Mouse (Mus musculus) cerebellum, adult 11 months (tissue): ENCODE data around the gene 1700084M14Rik.
"Not testable (repeated sequence)": the region's sequence is repeated elsewhere in the genome, so short reads cannot be mapped to it uniquely, and the experiment has no call there.

Experiments used
- DNase-seq: peaks from one replicate; pipeline ENCODE4 v3.0.0; 2022

1700084M14Rik gene

DNA sequence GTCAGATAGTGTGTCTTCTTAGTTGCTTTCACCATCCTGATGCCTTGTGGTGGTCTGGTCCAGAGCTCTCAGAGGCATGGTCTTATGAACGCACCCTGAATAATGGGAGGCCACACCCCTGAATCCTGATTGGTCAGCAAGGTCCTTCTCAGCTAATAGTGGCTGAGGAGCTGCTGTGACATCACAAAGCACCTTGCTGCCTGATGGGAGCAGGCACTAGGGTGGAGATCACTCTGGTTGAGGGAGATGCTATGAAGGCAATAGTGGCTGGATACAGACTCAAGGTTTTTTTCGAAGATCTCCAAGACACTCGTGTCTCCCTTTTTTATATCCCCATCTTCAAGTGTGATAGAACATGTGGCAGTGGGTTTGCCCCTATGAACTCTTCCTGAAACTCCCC is at the start of gene 1700084M14Rik:
TSS of gene 1700084M14Rik (minus strand) at position 101 of the 400 bp plus-strand sequence.
- DNase-seq, result not testable (repeated sequence)
